Mouse (Mus musculus) liver, postnatal 0 days (tissue): ENCODE measurements around the gene Pinlyp.

ENCODE experiments used
- CTCF ChIP-seq: sonication (generic); IDR thresholded peaks from 2 replicates; pipeline ENCODE4 v1.5.1; 2016; ENCODE audit warnings: antibody characterized with exemption, low read depth
- EP300 ChIP-seq: IDR thresholded peaks from 2 replicates; pipeline ENCODE4 v1.6.1; 2016; ENCODE audit warnings: antibody characterized with exemption, low read depth, mild to moderate bottlenecking

GRCm38 (mm10) chr7:24529580-24529979 is 16.3 kb downstream of the Pinlyp start:
- TF ChIP-seq EP300: no peak
- no peak for TF ChIP-seq CTCF
